Mouse (Mus musculus) olfactory bulb, adult 2 months (tissue): ENCODE measurements around the gene Pfn1. TPM values are rescaled to one million over a fixed set of nuclear protein-coding genes. Genes with fewer than 3 reads are reported as not detected.

Experiments used
- H3K27ac ChIP-seq: fragments of 200-500 bp; 2 replicates; pipeline ENCODE4 v1.5.1; 2012; ENCODE audit warnings: low read depth, low read length; ENCODE audit not compliant: insufficient read depth
- H3K4me1 ChIP-seq: fragments of 200-500 bp; 2 replicates; pipeline ENCODE4 v1.6.1; 2012; ENCODE audit warnings: low read length; ENCODE audit not compliant: control insufficient read depth, insufficient read depth
- H3K4me3 ChIP-seq: fragments of 200-500 bp; 2 replicates; pipeline ENCODE4 v1.5.1; 2012; ENCODE audit warnings: mild to moderate bottlenecking, low read depth, low read length, moderate library complexity; ENCODE audit not compliant: insufficient read depth
- CTCF ChIP-seq: fragments of 200-500 bp; IDR thresholded peaks from 2 replicates; pipeline ENCODE4 v1.5.1; 2012; ENCODE audit warnings: low read depth, mild to moderate bottlenecking, low read length, moderate library complexity; ENCODE audit not compliant: insufficient read depth
- POLR2A ChIP-seq: fragments of 200-500 bp; IDR thresholded peaks from 2 replicates; pipeline ENCODE4 v1.6.1; 2012; ENCODE audit warnings: mild to moderate bottlenecking, low read depth, low read length, moderate library complexity; ENCODE audit not compliant: insufficient read depth
- WGBS: fragments of 180-500 bp; shearing (Covaris S2); methylation state at CpG from one replicate; pipeline ENCODE4 v1.1.7; 2018; 5-methylcytosine and 5-hydroxymethylcytosine counted together
- polyA plus RNA-seq: library from polyadenylated mRNA; stranded (reverse); fragments of >200 nt; gene quantifications from 2 replicates; pipeline ENCODE4 v1.2.4, GENCODE M21; 2012; ENCODE audit warnings: low replicate concordance; ENCODE audit not compliant: missing spikeins, insufficient read depth, insufficient read length

Pfn1 gene
- 496 and 550 TPM in 2 replicates for polyA plus RNA-seq

GRCm38 (mm10) chr11:70654198-70654922 is at the start of gene Pfn1:
Gene Pfn1, minus strand, starts transcription at chr11:70654644.
- Histone ChIP-seq H3K27ac (peak within 1 kb of the TSS; percentile 80), H3K4me1 (peaks cover 20% of the 10 kb centered on the region), H3K4me3 (peak within 1 kb of the TSS; percentile 78)
- TF ChIP-seq CTCF, result no peak
- TF ChIP-seq POLR2A, result peak; percentile 75
- WGBS, result under 1% methylated on average over 61 of the region's 61 CpGs

- Histone ChIP-seq H3K4me1 (peaks cover 22% of the 10 kb centered on the region), H3K4me3 (no peak overlapping the region), H3K27ac (no peak overlapping the region)
- 41% methylated on average over 6 of the region's 6 CpGs for WGBS
- no peak for TF ChIP-seq POLR2A
- no peak for TF ChIP-seq CTCF
These were observed 48.3 kb upstream of the Pfn1 start for GRCm38 (mm10) chr11:70702781-70703180.

DNA sequence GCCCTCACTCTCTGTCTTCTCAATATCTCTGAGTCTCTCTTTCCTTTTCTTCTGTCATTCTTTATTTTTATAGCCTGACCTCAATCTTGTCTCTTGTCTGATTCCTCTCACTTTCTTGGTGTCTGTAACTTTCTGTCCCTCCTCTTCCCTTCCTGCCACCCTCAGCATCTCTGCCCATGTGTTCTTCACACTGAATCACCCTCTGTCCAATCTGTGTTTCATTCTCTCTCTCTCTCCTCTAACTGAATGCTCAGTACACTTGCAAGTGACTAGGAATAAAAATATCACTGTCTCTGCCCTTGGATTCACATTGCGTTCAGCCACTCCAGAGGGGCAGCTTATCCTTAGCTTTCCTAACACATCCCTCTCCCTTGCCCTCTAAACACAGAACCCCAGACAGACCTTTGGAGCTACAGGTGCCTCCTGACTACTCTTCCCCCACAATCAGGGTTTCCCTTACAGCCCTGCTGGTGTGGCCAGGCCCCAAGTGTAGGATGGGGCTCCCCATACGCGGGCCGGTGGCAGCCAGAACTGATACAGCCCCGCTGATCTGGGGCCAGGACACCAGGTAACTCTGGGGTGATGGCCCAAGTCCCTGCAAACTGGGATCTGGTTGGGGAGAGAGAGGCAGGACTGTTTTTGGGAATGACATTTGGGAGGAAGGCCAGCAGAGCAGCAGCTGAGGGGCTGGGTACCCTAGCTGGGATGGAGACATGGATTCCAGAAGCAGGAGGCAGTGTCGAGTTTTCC is 47.7 kb upstream of the Pfn1 start:
- H3K27ac ChIP-seq, result no peak overlapping the region
- 72% methylated on average over 6 of the region's 6 CpGs for WGBS
- no peak overlapping the region for H3K4me3 ChIP-seq
- TF ChIP-seq POLR2A (no peak), CTCF (no peak)
- H3K4me1 ChIP-seq, result peaks cover 22% of the 10 kb centered on the region

DNA sequence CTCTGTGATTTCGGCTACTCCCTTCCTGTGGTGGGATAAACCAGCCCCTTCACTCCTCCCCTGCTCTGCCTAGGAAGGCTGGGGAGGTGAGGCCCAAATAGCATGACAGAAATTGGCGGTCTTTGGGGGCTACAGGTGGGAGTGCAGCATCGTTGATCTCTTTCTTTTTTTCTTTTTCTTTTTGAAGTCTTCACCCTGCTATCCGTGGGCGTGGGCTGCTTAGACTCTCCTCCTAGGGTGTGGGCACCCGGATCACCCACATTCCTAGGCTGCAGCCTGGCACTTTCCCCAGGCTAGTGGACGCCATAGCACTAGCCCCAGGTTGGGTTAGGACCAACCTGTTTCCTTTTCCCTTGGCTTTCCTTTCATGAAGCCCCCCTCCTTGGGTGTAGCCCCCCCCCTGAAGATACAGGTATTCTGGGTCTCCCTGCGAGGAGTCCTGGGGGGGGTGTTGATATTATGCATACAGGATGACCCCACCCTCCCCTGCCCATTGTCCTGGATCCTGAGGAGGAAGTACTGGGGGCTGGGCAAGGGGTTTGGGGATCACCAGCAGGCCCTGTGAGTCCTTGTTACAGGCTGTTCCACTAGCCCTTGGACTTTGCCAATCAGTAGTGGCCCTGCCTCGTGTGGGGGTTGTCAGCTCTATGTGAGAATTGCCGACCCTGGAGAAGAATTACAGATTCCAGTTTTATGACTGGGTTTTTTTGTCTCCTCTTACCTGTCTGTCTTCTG is 46.9 kb upstream of the Pfn1 start:
- H3K27ac ChIP-seq, result no peak overlapping the region

DNA sequence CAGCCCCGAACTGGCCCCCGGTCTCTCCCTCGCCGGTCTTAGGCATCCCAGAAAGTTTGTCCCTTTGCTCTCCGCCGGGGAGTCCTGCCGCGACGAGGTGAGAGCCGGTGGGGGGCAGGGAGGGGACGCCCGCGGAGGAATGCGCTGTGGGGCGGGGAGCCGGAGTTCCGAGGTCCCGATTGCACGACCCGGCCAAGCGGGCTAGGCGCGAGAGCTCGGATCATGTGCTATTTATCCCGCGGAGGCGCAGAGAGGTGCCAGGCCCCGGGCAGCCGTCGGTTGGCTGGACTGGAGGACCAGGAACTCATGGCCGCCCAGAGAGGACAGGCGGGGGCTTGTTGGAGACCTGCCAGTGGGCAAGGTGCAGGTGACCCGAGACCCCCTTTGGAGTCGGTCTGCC is 46.2 kb upstream of the Pfn1 start:
- peaks cover 17% of the 10 kb centered on the region for H3K4me1 ChIP-seq
- WGBS, result under 1% methylated on average over 34 of the region's 34 CpGs
- TF ChIP-seq CTCF, result no peak
- TF ChIP-seq POLR2A, result no peak

More for the DNA sequence above, 46.9 kb upstream of the Pfn1 start:
- no peak for TF ChIP-seq CTCF
- no peak for TF ChIP-seq POLR2A
- peak overlapping the region; percentile 86 for H3K4me3 ChIP-seq
- 12% methylated on average over 10 of the region's 10 CpGs for WGBS
- peaks cover 17% of the 10 kb centered on the region for H3K4me1 ChIP-seq

GRCm38 (mm10) chr11:70699722-70700556 is 45.5 kb upstream of the Pfn1 start, which contains the start of the genes Inca1 and Kif1c:
Gene Inca1, minus strand, starts transcription at chr11:70700155.
Gene Kif1c, plus strand, starts transcription at chr11:70700548.
- H3K4me1 ChIP-seq, result peaks cover 17% of the 10 kb centered on the region
- H3K27ac ChIP-seq, result peak within 1 kb of the TSS; percentile 85
- H3K4me3 ChIP-seq, result peak within 1 kb of the TSS; percentile 86
- 2% methylated on average over 67 of the region's 69 CpGs for WGBS
- TF ChIP-seq CTCF (no peak), POLR2A (peak; percentile 69)

More for the DNA sequence above, 46.2 kb upstream of the Pfn1 start:
- Histone ChIP-seq H3K4me3 (peak overlapping the region; percentile 86), H3K27ac (no peak overlapping the region)

DNA sequence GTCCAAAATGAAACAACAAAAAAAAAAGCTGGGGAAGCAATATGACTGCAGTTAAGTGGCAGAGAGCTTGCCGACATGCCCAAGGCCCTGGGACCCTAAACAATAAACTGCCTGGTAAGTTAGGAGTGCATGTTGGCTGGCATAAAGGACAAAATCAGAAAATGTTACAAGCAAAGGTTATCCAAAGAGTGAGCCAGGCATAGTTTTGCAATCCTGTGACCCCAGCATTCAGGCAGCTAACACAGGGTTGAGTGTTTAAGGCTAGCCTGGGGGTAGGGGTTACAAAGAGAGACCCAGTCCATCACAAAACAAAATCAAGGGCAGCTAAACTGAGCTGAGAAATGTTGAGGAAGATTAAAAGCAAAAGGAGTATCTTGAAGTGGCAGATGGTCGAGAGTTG is 44.6 kb upstream of the Pfn1 start:
- TF ChIP-seq POLR2A (no peak), CTCF (no peak)
- 80% methylated on average over 2 of the region's 2 CpGs for WGBS
- no peak overlapping the region for H3K4me3 ChIP-seq
- H3K27ac ChIP-seq, result no peak overlapping the region
- peaks cover 17% of the 10 kb centered on the region for H3K4me1 ChIP-seq

DNA sequence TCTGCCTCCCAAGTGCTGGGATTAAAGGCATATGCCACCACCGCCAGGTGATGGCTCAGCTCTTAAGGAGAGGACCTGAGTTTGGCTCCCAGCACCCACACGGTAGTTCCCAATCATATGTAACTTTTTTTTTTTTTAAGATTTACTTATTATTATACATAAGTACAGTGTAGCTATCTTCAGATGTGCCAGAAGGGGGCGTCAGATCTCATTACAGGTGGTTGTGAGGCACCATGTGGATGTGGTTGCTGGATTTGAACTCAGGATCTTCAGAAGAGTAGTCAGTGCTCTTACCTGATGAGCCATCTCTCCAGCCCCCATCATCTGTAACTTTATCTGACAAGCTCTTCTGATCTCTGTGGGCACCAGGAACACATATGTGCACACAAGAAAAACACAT is 42.9 kb upstream of the Pfn1 start:
- Histone ChIP-seq H3K27ac (no peak overlapping the region), H3K4me1 (peaks cover 11% of the 10 kb centered on the region), H3K4me3 (no peak overlapping the region)
- WGBS, result 74% methylated on average over 3 of the region's 3 CpGs
- no peak for TF ChIP-seq CTCF
- TF ChIP-seq POLR2A, result no peak
